Mouse (Mus musculus): Measurements from ENCODE around the gene Ceacam5. TPM values are rescaled to one million over a fixed set of nuclear protein-coding genes. Genes with fewer than 3 reads are reported as not detected.

The Ceacam5 gene
- not detected in 2 replicates for polyA plus RNA-seq (2012; rRNA removed)

- WGBS = 56% methylated on average over 1 of the region's 1 CpGs
- Histone ChIP-seq H3K27ac (ENCODE audit: insufficient read depth, low read depth, low read length) (no peak within 1 kb of the TSS), H3K27me3 (replicated peaks; ENCODE audit: control insufficient read depth, insufficient read depth, low read length) (no peaks in the 10 kb centered on the region), H3K36me3 (ENCODE audit: control insufficient read depth, insufficient read depth, low read length) (no peaks in the 10 kb centered on the region), H3K4me1 (ENCODE audit: control insufficient read depth, insufficient read depth, low read length) (no peaks in the 10 kb centered on the region), H3K4me3 (ENCODE audit: insufficient read depth, low read depth, low read length) (no peak within 1 kb of the TSS)
- no peak for DNase-seq
- TF ChIP-seq CTCF (conservative IDR thresholded peaks at IDR 0.05; ENCODE audit: insufficient read depth, insufficient read length, low read depth, low read length) = no peak
- no peak for TF ChIP-seq POLR2A (IDR thresholded peaks at IDR 0.05; ENCODE audit: low read depth, low read length)
Observed at GRCm38 (mm10) chr7:17712938-17713337, at the start of gene Ceacam5. Gene Ceacam5, plus strand, starts transcription at chr7:17713238.

Other genes starting within 250 kb of the Ceacam5 start
- gene Ceacam14, start 99.4 kb downstream of the Ceacam5 start, polyA plus RNA-seq (2012; rRNA removed) = not detected in 2 replicates
- gene Gm5155, start 158.5 kb downstream of the Ceacam5 start, polyA plus RNA-seq (2012; rRNA removed) = not detected in 2 replicates